Mouse (Mus musculus) myocyte (in vitro differentiated cells): Measurements from ENCODE around the gene Cox10. TPM values are rescaled to one million over a fixed set of nuclear protein-coding genes. Genes with fewer than 3 reads are reported as not detected.
"Not testable (repeated sequence)": the region's sequence is repeated elsewhere in the genome, so short reads cannot be mapped to it uniquely, and the experiment has no call there.

Experiments used
- H3K27me3 ChIP-seq: one replicate; pipeline ENCODE4 v1.6.1; 2011; ENCODE audit not compliant: control insufficient read depth, insufficient read depth, insufficient read length
- H3K36me3 ChIP-seq: one replicate; pipeline ENCODE4 v1.6.1; 2011; ENCODE audit not compliant: control insufficient read depth, insufficient read depth
- H3K4me2 ChIP-seq: one replicate; pipeline ENCODE4 v1.6.1; 2011; ENCODE audit warnings: low read depth, control low read depth
- H3K4me3 ChIP-seq: one replicate; pipeline ENCODE4 v1.5.1; 2011; ENCODE audit warnings: mild to moderate bottlenecking, control low read depth, moderate library complexity
- H3K79me2 ChIP-seq: one replicate; pipeline ENCODE4 v1.6.1; 2011; ENCODE audit not compliant: control insufficient read depth, insufficient read depth
- H3ac ChIP-seq: one replicate; pipeline ENCODE4 v1.6.1; 2011; ENCODE audit not compliant: control insufficient read depth, insufficient read length
- CEBPB ChIP-seq: IDR thresholded peaks from 2 replicates; pipeline ENCODE4 v1.6.1; 2011; ENCODE audit warnings: mild to moderate bottlenecking, moderate library complexity; ENCODE audit not compliant: poor library complexity, insufficient read depth, severe bottlenecking
- E2F4 ChIP-seq: IDR thresholded peaks from one replicate; pipeline ENCODE4 v1.6.1; 2011; ENCODE audit warnings: mild to moderate bottlenecking, control low read depth, moderate library complexity; ENCODE audit not compliant: insufficient read depth
- MAX ChIP-seq: IDR thresholded peaks from one replicate; pipeline ENCODE4 v1.6.1; 2011; ENCODE audit warnings: low read depth, mild to moderate bottlenecking, control low read depth
- MYOD1 ChIP-seq, 3 experiments: IDR thresholded peaks; one replicate each; pipeline ENCODE4 v1.6.1; 2011; ENCODE audit warnings: control low read depth in 2 of 3, low read depth in 2 of 3, mild to moderate bottlenecking in 2 of 3, moderate library complexity in 1 of 3; ENCODE audit not compliant: insufficient read length in 2 of 3, control insufficient read depth in 1 of 3
- MYOG ChIP-seq, 3 experiments: IDR thresholded peaks; one replicate each; pipeline ENCODE4 v1.6.1; 2011; ENCODE audit warnings: control low read depth in 2 of 3, low read depth in 2 of 3, mild to moderate bottlenecking in 2 of 3; ENCODE audit not compliant: insufficient read length in 2 of 3, control insufficient read depth in 1 of 3, insufficient read depth in 1 of 3
- POLR2A ChIP-seq: IDR thresholded peaks from one replicate; pipeline ENCODE4 v1.6.1; 2011; ENCODE audit warnings: low read depth, mild to moderate bottlenecking, control low read depth, moderate library complexity; ENCODE audit not compliant: insufficient read length
- POLR2AphosphoS2 ChIP-seq: IDR thresholded peaks from one replicate; pipeline ENCODE4 v1.6.1; 2011; ENCODE audit warnings: low read depth, control low read depth; ENCODE audit not compliant: insufficient read length
- REST ChIP-seq: IDR thresholded peaks from one replicate; pipeline ENCODE4 v1.6.1; 2011; ENCODE audit warnings: mild to moderate bottlenecking, control low read depth, moderate library complexity; ENCODE audit not compliant: insufficient read depth, insufficient read length
- SRF ChIP-seq: IDR thresholded peaks from one replicate; pipeline ENCODE4 v1.6.1; 2011; ENCODE audit warnings: low read depth; ENCODE audit not compliant: control insufficient read depth, insufficient read length
- TCF12 ChIP-seq: IDR thresholded peaks from one replicate; pipeline ENCODE4 v1.6.1; 2011; ENCODE audit warnings: mild to moderate bottlenecking, control low read depth; ENCODE audit not compliant: poor library complexity, insufficient read depth, severe bottlenecking
- TCF3 ChIP-seq: IDR thresholded peaks from one replicate; pipeline ENCODE4 v1.6.1; 2011; ENCODE audit warnings: low read depth, control low read depth; ENCODE audit not compliant: insufficient read length
- USF1 ChIP-seq: IDR thresholded peaks from one replicate; pipeline ENCODE4 v1.6.1; 2011; ENCODE audit warnings: low read depth, mild to moderate bottlenecking, control low read depth, moderate library complexity
- polyA plus RNA-seq: library from polyadenylated mRNA; unstranded; fragments of >200 nt; fragmentation: generic; extraction: Trizol; gene quantifications from one replicate; pipeline ENCODE4 v1.2.1, GENCODE M21; 2012; ENCODE audit warnings: missing spikeins

Gene Cox10
- polyA plus RNA-seq = 17.3 TPM

DNA sequence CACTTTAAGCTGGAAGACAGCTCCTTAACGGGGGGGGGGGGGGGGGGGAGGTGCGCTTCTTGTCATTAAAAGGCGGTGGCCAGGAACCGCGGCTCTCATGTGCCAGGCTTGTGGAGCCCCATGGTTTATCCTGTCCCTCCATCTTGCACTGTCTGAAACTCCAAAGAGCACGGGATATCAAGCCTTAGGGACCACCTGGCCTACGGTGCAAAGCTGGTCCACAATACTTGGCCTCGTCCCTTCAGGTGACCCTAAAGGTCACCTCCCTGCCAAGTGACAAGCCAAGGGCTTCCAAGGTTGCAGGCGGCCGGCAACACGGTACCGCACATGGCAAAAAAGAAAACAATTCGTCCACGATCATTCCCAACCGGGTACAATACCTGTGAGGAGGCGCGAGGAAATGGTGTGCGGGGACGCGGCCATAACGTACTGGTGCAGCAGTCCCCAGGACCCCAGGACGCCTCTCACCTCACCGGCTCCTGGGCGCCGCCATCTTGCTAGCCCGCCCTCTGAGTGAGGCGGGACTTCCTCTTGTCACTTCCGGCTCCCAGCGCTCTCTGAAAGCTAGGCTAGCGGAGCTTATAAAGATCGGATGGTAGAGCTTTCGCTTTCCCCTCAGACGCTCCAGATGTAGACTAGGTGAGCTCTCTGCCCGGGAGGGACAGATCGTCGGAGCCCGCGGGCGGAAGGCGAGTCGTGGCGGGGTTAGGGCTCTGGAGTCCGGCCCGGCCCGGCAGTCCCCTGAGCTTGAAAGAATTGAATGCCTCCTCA lies at the start of gene Cox10:
Cox10 (minus strand) TSS at position 513 of the 771 bp plus-strand sequence.
- Histone ChIP-seq H3K4me2 (peak within 1 kb of the TSS; percentile 83), H3K27me3 (no peaks in the 10 kb centered on the region), H3K36me3 (no peaks in the 10 kb centered on the region), H3ac (peak within 1 kb of the TSS; percentile 55), H3K79me2 (peaks cover 36% of the 10 kb centered on the region), H3K4me3 (peak within 1 kb of the TSS; percentile 89)
- no peak for TF ChIP-seq MYOG (IDR thresholded peaks at IDR 0.05; ENCODE audit: control insufficient read depth in 1 of 3, insufficient read depth in 1 of 3, insufficient read length in 2 of 3, low read depth in 2 of 3)
- no peak for TF ChIP-seq MAX
- peak; percentile 5 for TF ChIP-seq E2F4
- TF ChIP-seq POLR2AphosphoS2 = peak; percentile 86
- peak; percentile 83 for TF ChIP-seq POLR2A
- no peak for TF ChIP-seq TCF12

DNA sequence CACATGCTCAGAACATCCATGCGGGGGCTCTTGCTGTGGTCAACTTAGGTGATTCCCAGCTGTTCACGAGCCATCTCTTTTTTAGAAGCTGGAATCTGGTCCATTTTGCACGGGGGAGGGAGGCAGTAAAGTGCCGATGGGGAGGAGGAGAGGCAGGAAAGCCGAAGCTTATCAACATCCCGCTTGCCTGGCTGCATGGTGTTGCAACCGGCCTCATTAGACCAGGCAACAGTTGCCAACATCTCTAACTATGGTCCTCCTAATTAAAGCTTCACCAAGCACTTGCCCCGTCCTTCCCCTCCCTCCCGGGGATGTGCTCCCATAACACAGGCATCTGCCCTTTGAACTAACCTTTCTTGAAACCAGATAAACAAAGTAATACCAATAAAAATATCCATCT lies 48.7 kb upstream of the Cox10 start:
- H3K4me2 ChIP-seq = no peak overlapping the region

DNA sequence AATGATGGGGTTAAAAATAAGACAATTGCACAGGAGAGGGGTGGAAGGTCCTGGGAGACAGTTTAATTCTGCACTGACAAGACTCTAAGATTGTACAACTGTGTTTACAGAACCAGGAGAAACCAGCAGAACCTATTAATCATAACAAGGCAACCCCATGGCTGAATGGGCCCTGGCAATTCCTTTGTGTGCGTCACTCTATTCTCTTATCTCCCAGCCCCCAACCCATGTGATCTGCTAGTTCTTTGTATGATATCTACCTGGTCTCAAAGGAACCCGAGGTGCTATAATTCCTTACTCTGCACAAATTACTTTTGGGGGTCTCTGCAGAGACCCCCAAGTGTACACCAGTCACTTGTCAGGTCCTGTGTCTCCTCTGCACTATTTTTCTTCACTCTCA lies 46.2 kb upstream of the Cox10 start:
- no peaks in the 10 kb centered on the region for H3K36me3 ChIP-seq
- H3K4me3 ChIP-seq = no peak overlapping the region
- TF ChIP-seq CEBPB (no peak), USF1 (no peak), MAX (no peak)
- no peak overlapping the region for H3K4me2 ChIP-seq
- peaks cover 32% of the 10 kb centered on the region for H3K27me3 ChIP-seq
- H3K79me2 ChIP-seq = no peaks in the 10 kb centered on the region
- no peak overlapping the region for H3ac ChIP-seq

More for the DNA sequence above, 48.7 kb upstream of the Cox10 start:
- Histone ChIP-seq H3ac (no peak overlapping the region), H3K79me2 (no peaks in the 10 kb centered on the region), H3K27me3 (peaks cover 33% of the 10 kb centered on the region), H3K4me3 (no peak overlapping the region), H3K36me3 (no peaks in the 10 kb centered on the region)
- no peak for TF ChIP-seq MYOD1 (IDR thresholded peaks at IDR 0.05; ENCODE audit: control insufficient read depth in 1 of 3, insufficient read length in 2 of 3, low read depth in 2 of 3)
- TF ChIP-seq E2F4 = no peak
- no peak for TF ChIP-seq POLR2A
- no peak for TF ChIP-seq POLR2AphosphoS2
- TF ChIP-seq MAX = no peak
- TF ChIP-seq CEBPB = no peak
- TF ChIP-seq SRF = no peak
- no peak for TF ChIP-seq TCF12
- TF ChIP-seq REST = no peak
- TF ChIP-seq USF1 = no peak
- TF ChIP-seq MYOG (IDR thresholded peaks at IDR 0.05; ENCODE audit: control insufficient read depth in 1 of 3, insufficient read depth in 1 of 3, insufficient read length in 2 of 3, low read depth in 2 of 3) = no peak
- no peak for TF ChIP-seq TCF3

DNA sequence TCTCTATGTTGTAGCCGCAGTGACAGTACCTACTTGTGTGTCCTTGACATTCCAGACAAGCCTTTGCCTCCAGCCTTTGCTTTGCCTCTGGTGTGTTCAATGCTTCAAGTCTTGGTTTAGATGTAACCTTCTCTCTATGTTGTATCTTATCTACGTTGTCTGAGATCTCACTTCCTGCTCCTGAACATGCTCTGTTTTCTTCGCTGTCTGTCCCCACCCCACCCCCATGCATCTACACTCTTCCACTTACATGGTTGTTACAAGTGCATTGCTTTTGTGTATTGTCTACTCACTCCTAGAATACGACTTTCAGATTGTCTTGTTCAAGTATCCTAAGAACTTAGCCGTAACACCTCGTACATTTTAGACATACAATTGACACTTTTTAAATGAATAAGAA lies 43.9 kb upstream of the Cox10 start:
- not testable (repeated sequence) for H3K4me3 ChIP-seq, H3K4me2 ChIP-seq, H3ac ChIP-seq, H3K79me2 ChIP-seq, H3K36me3 ChIP-seq
- H3K27me3 ChIP-seq = peaks cover 17% of the 10 kb centered on the region

DNA sequence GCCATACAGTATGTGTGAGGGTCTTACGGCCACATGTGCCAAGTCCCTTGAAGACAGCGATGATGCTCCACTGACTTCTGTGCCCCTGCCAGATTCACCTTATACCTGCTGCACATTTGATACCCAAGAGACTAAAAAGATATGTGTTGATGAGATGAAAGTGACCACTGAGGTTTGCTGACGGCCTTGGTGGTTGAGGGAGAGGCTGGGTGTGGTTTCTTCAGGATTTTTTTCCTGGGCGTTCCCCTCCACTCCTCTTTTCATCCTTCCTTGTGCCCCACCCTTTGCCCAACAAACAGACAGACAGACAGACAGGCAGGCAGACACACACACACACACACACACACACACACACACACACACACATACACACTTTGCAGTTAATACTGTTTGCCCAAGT lies 37.4 kb upstream of the Cox10 start:
- H3K27me3 ChIP-seq = no peaks in the 10 kb centered on the region
- TF ChIP-seq MYOD1 (IDR thresholded peaks at IDR 0.05; ENCODE audit: control insufficient read depth in 1 of 3, insufficient read length in 2 of 3, low read depth in 2 of 3) = no peak
- TF ChIP-seq E2F4 = no peak
- TF ChIP-seq MAX = no peak
- no peak for TF ChIP-seq SRF
- no peak for TF ChIP-seq TCF3
- TF ChIP-seq POLR2AphosphoS2 = no peak
- no peak for TF ChIP-seq CEBPB
- TF ChIP-seq POLR2A = no peak
- TF ChIP-seq USF1 = no peak
- no peak for TF ChIP-seq TCF12
- no peak for TF ChIP-seq MYOG (IDR thresholded peaks at IDR 0.05; ENCODE audit: control insufficient read depth in 1 of 3, insufficient read depth in 1 of 3, insufficient read length in 2 of 3, low read depth in 2 of 3)
- TF ChIP-seq REST = no peak
- H3ac ChIP-seq = no peak overlapping the region
- H3K4me2 ChIP-seq = no peak overlapping the region
- no peaks in the 10 kb centered on the region for H3K79me2 ChIP-seq
- H3K36me3 ChIP-seq = no peaks in the 10 kb centered on the region
- no peak overlapping the region for H3K4me3 ChIP-seq
